Mouse (Mus musculus): ENCODE data around the gene Asap3. TPM values are rescaled to one million over a fixed set of nuclear protein-coding genes. Genes with fewer than 3 reads are reported as not detected.

Asap3 gene
- total RNA-seq, 2 experiments from 2014 or later, result 0.04 TPM; not detected in 1

GRCm38 (mm10) chr4:136180408-136181330 is 25.5 kb upstream of the Asap3 start:
- peak; percentile 8; the same call in 1 of the 2 replicates for ATAC-seq (ENCODE audit: poor library complexity, severe bottlenecking)

- ATAC-seq (ENCODE audit: poor library complexity, severe bottlenecking), result no peak
Measured at GRCm38 (mm10) chr4:136181367-136181766, 24.8 kb upstream of the Asap3 start.

- peak; percentile 75 for ATAC-seq (ENCODE audit: poor library complexity, severe bottlenecking)
Measured at GRCm38 (mm10) chr4:136185375-136185774, 20.8 kb upstream of the Asap3 start.

- no peak for ATAC-seq (ENCODE audit: poor library complexity, severe bottlenecking)
Measured at GRCm38 (mm10) chr4:136186315-136186714, 19.9 kb upstream of the Asap3 start.

GRCm38 (mm10) chr4:136186739-136187472 is 19.3 kb upstream of the Asap3 start:
- ATAC-seq (ENCODE audit: poor library complexity, severe bottlenecking), result peak; percentile 45

- 0 out of 2 replicates have a peak, but pooled peaks have one; percentile 20 for ATAC-seq (ENCODE audit: poor library complexity, severe bottlenecking)
Measured at GRCm38 (mm10) chr4:136188973-136189737, 17.0 kb upstream of the Asap3 start.

- ATAC-seq (ENCODE audit: poor library complexity, severe bottlenecking), result peak; percentile 55
Measured at GRCm38 (mm10) chr4:136189912-136190311, 16.3 kb upstream of the Asap3 start.

- no peak for ATAC-seq (ENCODE audit: poor library complexity, severe bottlenecking)
Measured at GRCm38 (mm10) chr4:136193571-136193970, 12.6 kb upstream of the Asap3 start.

- ATAC-seq (ENCODE audit: poor library complexity, severe bottlenecking), result no peak
Measured at GRCm38 (mm10) chr4:136195029-136195428, 11.1 kb upstream of the Asap3 start.

GRCm38 (mm10) chr4:136195629-136196028 is 10.5 kb upstream of the Asap3 start:
- ATAC-seq (ENCODE audit: poor library complexity, severe bottlenecking), result no peak

- no peak for ATAC-seq (ENCODE audit: poor library complexity, severe bottlenecking)
Measured at GRCm38 (mm10) chr4:136196201-136196600, 10.0 kb upstream of the Asap3 start.

GRCm38 (mm10) chr4:136198846-136199245 is 7.3 kb upstream of the Asap3 start:
- no peak for ATAC-seq (ENCODE audit: poor library complexity, severe bottlenecking)

- ATAC-seq (ENCODE audit: poor library complexity, severe bottlenecking), result peak; percentile 81
Measured at GRCm38 (mm10) chr4:136199562-136200292, 6.4 kb upstream of the Asap3 start.

- ATAC-seq (ENCODE audit: poor library complexity, severe bottlenecking), result no peak
Measured at GRCm38 (mm10) chr4:136202509-136202908, 3.7 kb upstream of the Asap3 start.

- ATAC-seq (ENCODE audit: poor library complexity, severe bottlenecking), result no peak
Measured at GRCm38 (mm10) chr4:136204775-136205174, 1.4 kb upstream of the Asap3 start.

GRCm38 (mm10) chr4:136206943-136207342 is 778 bp downstream of the Asap3 start:
- ATAC-seq (ENCODE audit: poor library complexity, severe bottlenecking), result no peak

- ATAC-seq (ENCODE audit: poor library complexity, severe bottlenecking), result no peak
Measured at GRCm38 (mm10) chr4:136210931-136211330, 4.8 kb downstream of the Asap3 start.

GRCm38 (mm10) chr4:136213629-136214028 is 7.5 kb downstream of the Asap3 start:
- ATAC-seq (ENCODE audit: poor library complexity, severe bottlenecking), result no peak

GRCm38 (mm10) chr4:136214828-136215227 is 8.7 kb downstream of the Asap3 start:
- ATAC-seq (ENCODE audit: poor library complexity, severe bottlenecking), result no peak

GRCm38 (mm10) chr4:136215576-136215975 is 9.4 kb downstream of the Asap3 start:
- ATAC-seq (ENCODE audit: poor library complexity, severe bottlenecking), result no peak

Data from megakaryocyte, adult 5-6 weeks (primary cell).